Mouse (Mus musculus) heart, postnatal 0 days (tissue): ENCODE measurements around the gene Sh3rf1. TPM values are rescaled to one million over a fixed set of nuclear protein-coding genes. Genes with fewer than 3 reads are reported as not detected.

Source experiments
- ATAC-seq: fragments of 200-750 bp; cut with Nextera tagmentation; 2 replicates; pipeline ENCODE4 v1.8.0; 2017; ENCODE audit warnings: low read depth, moderate number of reproducible peaks, moderate library complexity; ENCODE audit not compliant: insufficient read depth
- DNase-seq: peaks from one replicate; pipeline ENCODE4 v3.0.0-alpha.2; 2016; ENCODE audit warnings: low spot score
- H3K27ac ChIP-seq: fragments of 300-500 bp; sonication (generic); 2 replicates; pipeline ENCODE4 v1.5.1; 2014; ENCODE audit warnings: low read depth, mild to moderate bottlenecking
- H3K27me3 ChIP-seq: fragments of 300-500 bp; sonication (generic); 2 replicates; pipeline ENCODE4 v1.6.1; 2014; ENCODE audit warnings: low read length, mixed read lengths; ENCODE audit not compliant: control insufficient read depth, insufficient read depth
- H3K36me3 ChIP-seq: fragments of 300-500 bp; sonication (generic); replicated peaks from 2 replicates; pipeline ENCODE4 v1.6.1; 2014; ENCODE audit warnings: low read length, mixed read lengths; ENCODE audit not compliant: control insufficient read depth, insufficient read depth
- H3K4me1 ChIP-seq: fragments of 300-500 bp; sonication (generic); 2 replicates; pipeline ENCODE4 v1.6.1; 2014; ENCODE audit warnings: antibody characterized with exemption; ENCODE audit not compliant: control insufficient read depth, insufficient read depth
- H3K4me2 ChIP-seq: fragments of 300-500 bp; sonication (generic); 2 replicates; pipeline ENCODE4 v1.6.1; 2014; ENCODE audit warnings: low read depth, mild to moderate bottlenecking, low read length, moderate library complexity
- H3K4me3 ChIP-seq: fragments of 300-500 bp; sonication (generic); 2 replicates; pipeline ENCODE4 v1.5.1; 2014; ENCODE audit warnings: low read depth, low read length
- H3K9ac ChIP-seq: fragments of 300-500 bp; sonication (generic); replicated peaks from 2 replicates; pipeline ENCODE4 v1.6.1; 2014; ENCODE audit warnings: low read depth, low read length, mixed read lengths
- H3K9me3 ChIP-seq: fragments of 300-500 bp; sonication (generic); replicated peaks from 2 replicates; pipeline ENCODE4 v1.6.1; 2016; ENCODE audit warnings: low read length; ENCODE audit not compliant: control insufficient read depth
- CTCF ChIP-seq: IDR thresholded peaks from 2 replicates; pipeline ENCODE4 v1.5.1; 2016; ENCODE audit warnings: antibody characterized with exemption, control low read depth, low read depth
- EP300 ChIP-seq: IDR thresholded peaks from 2 replicates; pipeline ENCODE4 v1.6.1; 2016; ENCODE audit warnings: antibody characterized with exemption, low read depth
- WGBS: fragments of 180-500 bp; shearing (Covaris S2); extraction: QIAGEN DNeasy Blood & Tissue Kit; methylation state at CpG from one replicate; pipeline ENCODE4 v1.1.7; 2014; 5-methylcytosine and 5-hydroxymethylcytosine counted together
- polyA plus RNA-seq: library from polyadenylated mRNA; unstranded; fragments of >200 nt; fragmentation: Nextera tagmentation; extraction: Ambion mirVana; gene quantifications from 2 replicates; pipeline ENCODE4 v1.2.1, GENCODE M21; 2015
- total RNA-seq: library from RNA; depleted of rRNA; stranded (reverse); fragments of >200 nt; gene quantifications from 2 replicates; pipeline ENCODE4 v1.2.3, GENCODE M21; 2014; ENCODE audit warnings: low replicate concordance

Sh3rf1 gene
- total and polyA plus RNA-seq, 2 experiments from 2014 or later: 2.4 to 8.9 TPM

GRCm38 (mm10) chr8:61359004-61359403, 135.3 kb downstream of the Sh3rf1 start:
- TF ChIP-seq EP300 (no peak), CTCF (no peak)
- 0 out of 2 replicates have a peak, but pooled peaks cover 5% of the 10 kb centered on the region for H3K36me3 ChIP-seq
- WGBS: 28% methylated on average over 8 of the region's 8 CpGs
- H3K9ac ChIP-seq: no peak overlapping the region
- ATAC-seq (no peak), DNase-seq (no peak)
- H3K4me1 ChIP-seq: peaks cover 10% of the 10 kb centered on the region; the same call in 1 of the 2 replicates
- no peak overlapping the region for H3K4me3 ChIP-seq
- no peak overlapping the region for H3K4me2 ChIP-seq
- H3K9me3 ChIP-seq: no peaks in the 10 kb centered on the region
- no peaks in the 10 kb centered on the region for H3K27me3 ChIP-seq
- H3K27ac ChIP-seq: no peak overlapping the region

- DNase-seq (no peak), ATAC-seq (no peak)
- H3K9ac ChIP-seq: no peak overlapping the region
- peak overlapping the region; percentile 50 for H3K4me2 ChIP-seq
- peaks cover 10% of the 10 kb centered on the region; the same call in 1 of the 2 replicates for H3K4me1 ChIP-seq
- H3K27me3 ChIP-seq: no peaks in the 10 kb centered on the region
- 30% methylated on average over 10 of the region's 10 CpGs for WGBS
- H3K4me3 ChIP-seq: 0 out of 2 replicates have a peak overlapping the region, but pooled peaks have one; percentile 6
- H3K27ac ChIP-seq: no peak overlapping the region
- H3K36me3 ChIP-seq: 0 out of 2 replicates have a peak, but pooled peaks cover 10% of the 10 kb centered on the region
- no peaks in the 10 kb centered on the region for H3K9me3 ChIP-seq
- TF ChIP-seq CTCF (no peak), EP300 (no peak)
Measured at GRCm38 (mm10) chr8:61359851-61360272, 136.2 kb downstream of the Sh3rf1 start.

DNA sequence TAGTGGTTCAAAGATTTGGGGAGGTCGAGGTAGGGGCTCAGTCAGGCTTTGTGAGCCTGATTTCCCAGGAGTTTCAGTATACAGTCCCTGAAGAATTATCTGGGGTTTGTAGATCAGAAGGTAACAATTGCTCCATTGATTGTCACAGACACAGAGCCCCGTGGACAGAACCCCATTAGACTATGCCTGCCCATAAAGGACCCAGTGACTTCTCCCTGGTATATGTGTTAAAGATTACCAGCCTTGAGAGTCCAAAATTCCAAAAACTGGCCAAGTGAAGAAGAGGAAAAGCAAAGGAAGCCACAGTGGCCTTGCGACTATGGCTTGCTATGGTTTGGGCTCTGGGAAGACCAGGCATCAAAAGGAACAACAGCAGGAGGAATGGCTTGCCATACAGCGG, 136.7 kb downstream of the Sh3rf1 start:
- 81% methylated on average over 4 of the region's 4 CpGs for WGBS
- no peak for TF ChIP-seq CTCF
- no peak for TF ChIP-seq EP300
- H3K27ac ChIP-seq: no peak overlapping the region

GRCm38 (mm10) chr8:61361476-61361875, 137.8 kb downstream of the Sh3rf1 start:
- Histone ChIP-seq H3K9ac (no peak overlapping the region), H3K4me3 (no peak overlapping the region), H3K4me2 (no peak overlapping the region), H3K36me3 (peaks cover 10% of the 10 kb centered on the region; the same call in 1 of the 2 replicates), H3K27ac (no peak overlapping the region), H3K4me1 (peaks cover 10% of the 10 kb centered on the region; the same call in 1 of the 2 replicates), H3K9me3 (no peaks in the 10 kb centered on the region), H3K27me3 (no peaks in the 10 kb centered on the region)
- WGBS: 95% methylated on average over 11 of the region's 11 CpGs
- DNase-seq: no peak
- TF ChIP-seq EP300 (no peak), CTCF (no peak)
- ATAC-seq: no peak

More for the DNA sequence above, 136.7 kb downstream of the Sh3rf1 start:
- no peak overlapping the region for H3K4me2 ChIP-seq
- no peak for ATAC-seq
- no peak for DNase-seq
- 0 out of 2 replicates have a peak, but pooled peaks cover 10% of the 10 kb centered on the region for H3K36me3 ChIP-seq
- peaks cover 10% of the 10 kb centered on the region; the same call in 1 of the 2 replicates for H3K4me1 ChIP-seq
- H3K9me3 ChIP-seq: no peaks in the 10 kb centered on the region
- H3K4me3 ChIP-seq: no peak overlapping the region
- H3K27me3 ChIP-seq: no peaks in the 10 kb centered on the region
- no peak overlapping the region for H3K9ac ChIP-seq

GRCm38 (mm10) chr8:61362301-61362913, 138.7 kb downstream of the Sh3rf1 start:
- H3K9me3 ChIP-seq: no peaks in the 10 kb centered on the region
- DNase-seq: no peak
- H3K4me3 ChIP-seq: no peak overlapping the region
- H3K4me2 ChIP-seq: no peak overlapping the region
- peaks cover 10% of the 10 kb centered on the region; the same call in 1 of the 2 replicates for H3K4me1 ChIP-seq
- 76% methylated on average over 9 of the region's 9 CpGs for WGBS
- no peak overlapping the region for H3K9ac ChIP-seq
- no peaks in the 10 kb centered on the region for H3K27me3 ChIP-seq
- TF ChIP-seq CTCF: no peak
- TF ChIP-seq EP300: no peak
- H3K36me3 ChIP-seq: peaks cover 10% of the 10 kb centered on the region; the same call in 1 of the 2 replicates
- no peak for ATAC-seq
- no peak overlapping the region; the same call in 1 of the 2 replicates for H3K27ac ChIP-seq
